Mouse (Mus musculus): Measurements from ENCODE around the gene Tcf20.

GRCm38 (mm10) chr15:83029725-83030718 lies 42.4 kb upstream of the Tcf20 start:
- TF ChIP-seq CTCF (IDR thresholded peaks at IDR 0.05; ENCODE audit: control insufficient read depth, insufficient read depth, insufficient read length): no peak
- TF ChIP-seq USF1 (IDR thresholded peaks at IDR 0.05; ENCODE audit: low read depth): no peak
- no peak for TF ChIP-seq MYOG (IDR thresholded peaks at IDR 0.05; ENCODE audit: control insufficient read depth, extremely low read depth, insufficient read length)
